Mouse (Mus musculus): ENCODE data around the gene Ccdc121. TPM values are rescaled to one million over a fixed set of nuclear protein-coding genes. Genes with fewer than 3 reads are reported as not detected.

Gene Ccdc121
- total and polyA plus RNA-seq, 3 experiments, result not detected

- DNase-seq (ENCODE audit: extremely low read depth), result peak; percentile 22
- Histone ChIP-seq H3K9me3 (replicated peaks; ENCODE audit: low read length) (no peaks in the 10 kb centered on the region), H3K4me3 (replicated peaks in 1 of 3; ENCODE audit: low read depth in 2 of 3, low read length in 2 of 3, poor library complexity in 1 of 3) (no peak overlapping the region), H3K79me2 (replicated peaks; ENCODE audit: control insufficient read depth, extremely low read depth, insufficient read depth, poor library complexity, severe bottlenecking) (no peaks in the 10 kb centered on the region), H3K4me1 (ENCODE audit: control insufficient read depth in 1 of 2, insufficient read depth in 2 of 2) (no peaks in the 10 kb centered on the region), H3K9ac (ENCODE audit: insufficient read depth, low read depth) (no peak overlapping the region), H3K27ac (ENCODE audit: insufficient read depth, low read depth) (no peak overlapping the region), H3K4me2 (ENCODE audit: insufficient read depth, low read depth, poor library complexity, severe bottlenecking) (no peak overlapping the region), H3K36me3 (replicated peaks in 1 of 2; ENCODE audit: control insufficient read depth in 1 of 2, insufficient read depth in 1 of 2, low read length in 1 of 2) (no peaks in the 10 kb centered on the region), H3K27me3 (replicated peaks) (no peaks in the 10 kb centered on the region)
- dilution Hi-C loops (cut with MboI; ENCODE audit: extremely low pct_ligation_motif_present, extremely low pct_unique_long_range_greater_than_20kb, low sequenced_read_pairs), result no loop called here
- TF ChIP-seq CTCF (conservative IDR thresholded peaks at IDR 0.05 in 1 of 2, IDR thresholded peaks at IDR 0.05 in 1 of 2; ENCODE audit: low read depth in 2 of 2, low read length in 2 of 2), result peak; percentile 32 to 59; a peak in 3 of 4 replicates
- peak; percentile 48 for TF ChIP-seq SMC3 (IDR thresholded peaks at IDR 0.05; ENCODE audit: low read depth, low read length)
- no peak for TF ChIP-seq USF2 (conservative IDR thresholded peaks at IDR 0.05; ENCODE audit: low read depth, low read length)
- no peak for TF ChIP-seq KAT2A (IDR thresholded peaks at IDR 0.05; ENCODE audit: insufficient replicate concordance, low read length)
- no peak for TF ChIP-seq EP300 (IDR thresholded peaks at IDR 0.05; ENCODE audit: low read length)
- TF ChIP-seq MEF2A (IDR thresholded peaks at IDR 0.05; ENCODE audit: borderline replicate concordance, low read depth, low read length), result no peak
- TF ChIP-seq JUND (conservative IDR thresholded peaks at IDR 0.05; ENCODE audit: low read depth, low read length), result no peak
- no peak for TF ChIP-seq SIN3A (IDR thresholded peaks at IDR 0.05; ENCODE audit: low read length)
- TF ChIP-seq RAD21 (IDR thresholded peaks at IDR 0.05; ENCODE audit: low read depth, low read length), result peak; percentile 36
- in situ Hi-C loops (cut with MboI; ENCODE audit: low pct_ligation_motif_present, low pct_unique_long_range_greater_than_20kb, low sequenced_read_pairs), result no loop called here
Measured at GRCm38 (mm10) chr1:181519137-181519536, 7.9 kb upstream of the Ccdc121 start.

GRCm38 (mm10) chr1:181518046-181518445, 6.8 kb upstream of the Ccdc121 start:
- Histone ChIP-seq H3K27ac (ENCODE audit: insufficient read depth, low read depth) (no peak overlapping the region), H3K9me3 (replicated peaks; ENCODE audit: low read length) (no peaks in the 10 kb centered on the region), H3K27me3 (replicated peaks) (no peaks in the 10 kb centered on the region), H3K4me1 (ENCODE audit: control insufficient read depth in 1 of 2, insufficient read depth in 2 of 2) (no peaks in the 10 kb centered on the region), H3K4me2 (ENCODE audit: insufficient read depth, low read depth, poor library complexity, severe bottlenecking) (no peak overlapping the region), H3K36me3 (replicated peaks in 1 of 2; ENCODE audit: control insufficient read depth in 1 of 2, insufficient read depth in 1 of 2, low read length in 1 of 2) (no peaks in the 10 kb centered on the region), H3K4me3 (replicated peaks in 1 of 3; ENCODE audit: low read depth in 2 of 3, low read length in 2 of 3, poor library complexity in 1 of 3) (no peak overlapping the region), H3K9ac (ENCODE audit: insufficient read depth, low read depth) (no peak overlapping the region), H3K79me2 (replicated peaks; ENCODE audit: control insufficient read depth, extremely low read depth, insufficient read depth, poor library complexity, severe bottlenecking) (no peaks in the 10 kb centered on the region)
- in situ Hi-C loops (cut with MboI; ENCODE audit: low pct_ligation_motif_present, low pct_unique_long_range_greater_than_20kb, low sequenced_read_pairs) (no loop called here), dilution Hi-C loops (cut with MboI; ENCODE audit: extremely low pct_ligation_motif_present, extremely low pct_unique_long_range_greater_than_20kb, low sequenced_read_pairs) (no loop called here)
- no peak for DNase-seq (ENCODE audit: extremely low read depth)
- TF ChIP-seq UBTF (IDR thresholded peaks at IDR 0.05; ENCODE audit: low read depth, low read length) (no peak), JUN (IDR thresholded peaks at IDR 0.05; ENCODE audit: insufficient read depth, low read depth, low read length) (no peak), SIN3A (IDR thresholded peaks at IDR 0.05; ENCODE audit: low read length) (no peak), RAD21 (IDR thresholded peaks at IDR 0.05; ENCODE audit: low read depth, low read length) (no peak), JUND (conservative IDR thresholded peaks at IDR 0.05; ENCODE audit: low read depth, low read length) (no peak), KAT2A (IDR thresholded peaks at IDR 0.05; ENCODE audit: insufficient replicate concordance, low read length) (no peak)

DNA sequence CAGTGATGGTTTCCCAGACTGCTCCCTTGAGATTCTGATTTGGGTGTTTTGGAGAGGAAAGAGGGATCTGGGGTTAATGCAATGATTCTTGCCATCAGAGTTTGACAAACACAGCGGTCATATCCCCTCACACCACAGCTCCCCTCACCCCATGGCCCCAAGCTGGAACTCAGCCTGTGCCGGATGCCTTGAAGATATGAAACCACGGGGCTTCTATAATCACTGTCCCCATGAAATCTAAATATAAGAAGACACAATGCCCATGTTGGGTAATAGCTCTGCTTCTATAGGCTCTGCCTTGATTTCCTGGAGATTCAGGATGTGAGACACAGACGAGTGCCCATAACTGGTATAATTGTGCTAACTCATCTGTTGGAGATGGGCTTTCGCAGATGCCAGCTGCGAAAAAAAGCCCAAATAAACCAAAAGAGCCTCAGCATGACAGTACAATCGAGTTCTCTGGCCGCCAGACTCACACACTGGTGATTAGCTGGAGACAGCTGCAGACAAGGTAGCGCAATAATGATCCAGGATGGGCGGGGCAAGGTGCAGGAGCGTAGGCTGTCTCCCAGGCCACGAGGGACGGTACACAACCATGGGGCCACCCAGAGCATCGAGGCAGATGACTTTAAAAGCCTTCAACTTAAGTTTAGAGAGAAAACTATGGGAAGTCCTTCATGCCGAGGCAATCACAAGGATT, 1.3 kb upstream of the Ccdc121 start:
- H3K36me3 ChIP-seq (replicated peaks in 1 of 2; ENCODE audit: control insufficient read depth in 1 of 2, insufficient read depth in 1 of 2, low read length in 1 of 2), result no peaks in the 10 kb centered on the region
- no peak for TF ChIP-seq SMC3 (IDR thresholded peaks at IDR 0.05; ENCODE audit: low read depth, low read length)
- TF ChIP-seq UBTF (IDR thresholded peaks at IDR 0.05; ENCODE audit: low read depth, low read length), result no peak
- no peak for TF ChIP-seq USF2 (conservative IDR thresholded peaks at IDR 0.05; ENCODE audit: low read depth, low read length)
- TF ChIP-seq JUN (IDR thresholded peaks at IDR 0.05; ENCODE audit: insufficient read depth, low read depth, low read length), result no peak
- TF ChIP-seq CHD1 (IDR thresholded peaks at IDR 0.05; ENCODE audit: low read depth, low read length), result no peak
- no peak for TF ChIP-seq BHLHE40 (IDR thresholded peaks at IDR 0.05; ENCODE audit: low read depth, low read length)
- no peak for TF ChIP-seq RAD21 (IDR thresholded peaks at IDR 0.05; ENCODE audit: low read depth, low read length)
- no peak for TF ChIP-seq POLR2A (IDR thresholded peaks at IDR 0.05; ENCODE audit: low read depth, low read length)
- no peak for TF ChIP-seq IRF4 (IDR thresholded peaks at IDR 0.05; ENCODE audit: low read depth, low read length)
- no peak for TF ChIP-seq USF1 (IDR thresholded peaks at IDR 0.05; ENCODE audit: low read depth, low read length)
- no peak for TF ChIP-seq GABPA (IDR thresholded peaks at IDR 0.05; ENCODE audit: insufficient replicate concordance, low read depth, low read length)
- TF ChIP-seq CHD2 (IDR thresholded peaks at IDR 0.05; ENCODE audit: low read length), result no peak
- no peak for TF ChIP-seq JUND (conservative IDR thresholded peaks at IDR 0.05; ENCODE audit: low read depth, low read length)
- TF ChIP-seq MAX (IDR thresholded peaks at IDR 0.05; ENCODE audit: low read length), result no peak
- TF ChIP-seq ZMIZ1 (IDR thresholded peaks at IDR 0.05; ENCODE audit: low read depth, low read length), result no peak
- no peak for TF ChIP-seq ZNF384 (IDR thresholded peaks at IDR 0.05; ENCODE audit: low read depth, low read length)
- TF ChIP-seq SIN3A (IDR thresholded peaks at IDR 0.05; ENCODE audit: low read length), result no peak
- no peak for TF ChIP-seq MXI1 (IDR thresholded peaks at IDR 0.05; ENCODE audit: low read depth, low read length)
- TF ChIP-seq MEF2A (IDR thresholded peaks at IDR 0.05; ENCODE audit: borderline replicate concordance, low read depth, low read length), result no peak
- no peak for TF ChIP-seq ETS1 (conservative IDR thresholded peaks at IDR 0.05; ENCODE audit: low read depth, low read length)
- DNase-seq (ENCODE audit: extremely low read depth), result no peak
- no peaks in the 10 kb centered on the region for H3K4me1 ChIP-seq (ENCODE audit: control insufficient read depth in 1 of 2, insufficient read depth in 2 of 2)
- no peaks in the 10 kb centered on the region for H3K79me2 ChIP-seq (replicated peaks; ENCODE audit: control insufficient read depth, extremely low read depth, insufficient read depth, poor library complexity, severe bottlenecking)
- no peak overlapping the region for H3K4me3 ChIP-seq (replicated peaks in 1 of 3; ENCODE audit: low read depth in 2 of 3, low read length in 2 of 3, poor library complexity in 1 of 3)
- no peak overlapping the region for H3K4me2 ChIP-seq (ENCODE audit: insufficient read depth, low read depth, poor library complexity, severe bottlenecking)
- H3K27ac ChIP-seq (ENCODE audit: insufficient read depth, low read depth), result no peak overlapping the region
- in situ Hi-C loops (cut with MboI; ENCODE audit: low pct_ligation_motif_present, low pct_unique_long_range_greater_than_20kb, low sequenced_read_pairs), result no loop called here
- no peaks in the 10 kb centered on the region for H3K27me3 ChIP-seq (replicated peaks)
- dilution Hi-C loops (cut with MboI; ENCODE audit: extremely low pct_ligation_motif_present, extremely low pct_unique_long_range_greater_than_20kb, low sequenced_read_pairs), result no loop called here
- no peaks in the 10 kb centered on the region for H3K9me3 ChIP-seq (replicated peaks; ENCODE audit: low read length)
- no peak overlapping the region for H3K9ac ChIP-seq (ENCODE audit: insufficient read depth, low read depth)

Measured in CH12.LX (cell line).